Mouse (Mus musculus) heart, adult 2 months (tissue): ENCODE measurements around the gene Psat1.

ENCODE experiments used
- CTCF ChIP-seq: fragments of 200-600 bp; IDR thresholded peaks from 2 replicates; pipeline ENCODE4 v1.8.1; 2022; ENCODE audit warnings: antibody characterized with exemption, mild to moderate bottlenecking, moderate library complexity
- EP300 ChIP-seq: fragments of 200-500 bp; IDR thresholded peaks from 2 replicates; pipeline ENCODE4 v1.6.1; 2011; ENCODE audit warnings: low read depth, low read length, control low read depth; ENCODE audit not compliant: insufficient read depth

DNA sequence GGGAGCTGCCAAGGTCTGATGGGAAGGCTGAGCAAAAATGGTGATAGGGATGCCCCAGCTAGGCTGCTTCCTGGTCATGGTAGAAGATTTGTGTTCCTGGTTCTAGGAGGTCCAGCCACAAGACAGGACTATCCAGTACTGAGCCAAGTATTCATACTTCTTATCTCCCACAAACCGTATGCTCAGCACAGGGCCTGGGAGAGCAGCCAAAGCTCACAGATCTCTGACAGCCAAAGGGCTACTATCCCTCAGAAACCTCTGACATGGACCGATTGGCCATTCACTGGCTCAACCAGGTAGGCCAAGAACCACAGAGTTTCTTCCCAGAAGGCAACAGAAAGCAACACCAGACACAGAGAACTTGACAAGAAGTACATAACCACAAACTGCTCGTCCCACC, 36.1 kb downstream of the Psat1 start:
- TF ChIP-seq CTCF (no peak), EP300 (no peak)
